Mouse (Mus musculus) kidney, postnatal 4 days (tissue): ENCODE results near the gene Ufsp1.
A peak's percentile ranks its signal among the peaks of the same experiment; 100 is the strongest.
"Not testable (repeated sequence)": the region's sequence is repeated elsewhere in the genome, so short reads cannot be mapped to it uniquely, and the experiment has no call there.

Experiments
- DNase-seq, 2 experiments: peaks; one replicate each; pipeline ENCODE4 v3.0.0; 2021; ENCODE audit warnings: mixed read lengths in 2 of 2

Ufsp1 gene

DNA sequence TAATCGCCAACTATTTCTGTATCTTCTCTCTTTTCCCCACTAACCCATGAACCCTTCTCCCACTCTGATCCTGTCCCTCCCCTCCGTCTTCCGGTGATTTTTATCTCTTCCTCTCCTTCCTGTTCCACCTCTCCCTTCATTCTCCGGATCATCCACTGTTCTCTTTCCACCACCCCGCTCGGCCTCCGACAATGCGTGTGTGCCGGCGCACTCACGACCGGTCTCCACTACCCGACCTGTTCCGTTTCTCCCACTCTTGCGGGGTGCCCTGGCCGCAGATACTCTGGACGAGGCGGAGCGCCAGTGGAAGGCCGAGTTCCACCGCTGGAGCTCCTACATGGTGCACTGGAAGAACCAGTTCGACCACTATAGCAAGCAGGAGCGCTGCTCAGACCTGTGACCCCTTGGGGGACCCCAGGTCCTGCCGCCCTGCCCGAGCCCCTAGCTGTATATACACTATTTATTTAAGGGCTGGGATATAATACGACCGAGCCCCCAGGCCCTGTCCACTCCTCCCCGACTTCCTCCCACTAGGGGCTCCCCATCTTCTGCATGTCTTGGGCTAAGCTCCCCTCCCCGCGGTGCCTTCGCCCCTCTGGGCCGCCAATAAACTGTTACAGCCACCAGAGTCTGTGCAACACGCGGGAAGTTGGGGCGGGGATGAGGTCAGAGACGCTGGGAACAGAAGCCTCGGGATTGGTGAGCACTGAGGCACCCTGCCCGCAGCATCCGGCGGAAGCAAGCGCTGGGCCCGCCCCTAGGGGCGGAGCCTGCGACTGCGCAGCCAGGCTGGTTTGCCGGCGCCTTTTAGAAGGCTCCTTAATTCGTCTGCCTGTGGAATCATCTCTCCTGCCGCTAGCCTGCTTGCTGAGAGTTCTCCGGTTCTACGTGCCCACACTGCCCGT, at the start of gene Ufsp1:
Gene Ufsp1, plus strand, starts transcription at position 791 of the 905 bp plus-strand sequence.
- peak; percentile 95 to 98 for DNase-seq

- DNase-seq = no peak
Observed at GRCm38 (mm10) chr5:137263897-137264720, 30.3 kb upstream of the Ufsp1 start.

DNA sequence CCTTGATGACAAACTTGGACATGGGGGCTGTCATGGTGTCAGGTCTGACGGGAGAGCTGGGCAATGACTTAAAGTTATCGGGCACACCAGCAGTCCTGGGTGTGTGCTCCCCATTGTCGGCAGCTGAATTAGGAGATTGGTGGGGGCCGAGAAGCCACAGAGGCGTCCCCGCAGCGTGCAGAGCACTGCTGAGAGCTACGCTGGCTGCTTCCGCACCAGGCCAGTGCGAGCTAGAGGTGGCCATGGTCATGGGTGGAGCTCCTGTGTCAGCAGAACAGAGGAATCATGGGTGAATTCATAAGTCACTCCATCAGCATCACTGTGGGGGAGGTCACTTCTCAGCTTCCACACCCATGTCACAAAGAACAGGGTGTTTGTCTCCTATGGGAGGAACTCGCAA, 29.6 kb upstream of the Ufsp1 start:
- DNase-seq = no peak

- DNase-seq = peak in 1 of 2 experiments; percentile 51
Observed at GRCm38 (mm10) chr5:137268131-137268910, 26.1 kb upstream of the Ufsp1 start.

DNA sequence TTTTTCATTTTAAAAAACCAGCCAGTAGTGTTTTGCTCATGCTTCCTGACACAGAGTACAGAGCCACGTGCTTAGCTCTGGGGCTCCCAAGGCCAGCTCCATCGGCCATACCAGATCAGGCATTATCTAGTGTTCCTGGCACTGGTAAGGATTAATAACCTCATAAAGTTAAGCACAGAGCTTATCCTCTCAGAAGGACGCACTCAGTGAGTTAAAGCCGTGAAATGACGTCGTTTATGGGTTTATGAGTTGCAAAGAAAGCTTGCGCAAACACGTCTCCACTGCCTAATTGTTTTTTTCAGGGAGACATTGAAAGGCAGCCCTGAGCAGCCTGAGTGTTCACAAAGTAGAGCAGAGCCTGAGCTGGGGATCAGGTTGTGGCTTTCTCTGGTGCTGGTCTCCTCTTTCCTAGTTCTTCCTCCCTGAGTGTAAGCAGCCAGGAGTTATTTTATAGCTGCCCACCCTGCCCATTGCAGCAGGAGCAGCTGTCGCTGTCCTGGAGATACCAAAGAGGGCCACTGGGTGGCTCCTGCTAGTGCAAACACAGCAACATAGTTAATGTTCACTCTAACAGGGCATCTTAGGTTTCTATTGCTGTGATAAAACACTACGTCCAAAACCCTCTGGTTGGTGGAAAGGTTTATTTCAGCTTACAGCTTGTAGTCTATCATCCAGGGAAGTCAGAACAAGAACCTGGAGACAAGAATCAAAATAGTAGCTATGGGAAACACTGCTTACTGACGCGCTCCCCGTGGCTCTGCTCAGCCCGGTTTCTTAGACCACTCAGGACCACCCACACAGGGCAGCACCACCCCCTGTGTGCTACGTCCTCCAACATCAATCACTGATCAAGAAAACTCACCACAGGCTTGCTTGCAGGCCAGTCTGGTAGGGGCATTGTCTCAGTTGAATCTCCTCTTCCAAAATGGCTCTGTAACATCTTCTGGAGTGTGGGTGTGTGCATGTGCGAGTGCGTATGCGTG, 16.8 kb upstream of the Ufsp1 start:
- DNase-seq = peak; percentile 69 to 76

- DNase-seq = not testable (repeated sequence)
Observed at GRCm38 (mm10) chr5:137284411-137284810, 10.0 kb upstream of the Ufsp1 start.

- peak; percentile 72 to 76 for DNase-seq
Observed at GRCm38 (mm10) chr5:137285045-137285444, 9.4 kb upstream of the Ufsp1 start.

DNA sequence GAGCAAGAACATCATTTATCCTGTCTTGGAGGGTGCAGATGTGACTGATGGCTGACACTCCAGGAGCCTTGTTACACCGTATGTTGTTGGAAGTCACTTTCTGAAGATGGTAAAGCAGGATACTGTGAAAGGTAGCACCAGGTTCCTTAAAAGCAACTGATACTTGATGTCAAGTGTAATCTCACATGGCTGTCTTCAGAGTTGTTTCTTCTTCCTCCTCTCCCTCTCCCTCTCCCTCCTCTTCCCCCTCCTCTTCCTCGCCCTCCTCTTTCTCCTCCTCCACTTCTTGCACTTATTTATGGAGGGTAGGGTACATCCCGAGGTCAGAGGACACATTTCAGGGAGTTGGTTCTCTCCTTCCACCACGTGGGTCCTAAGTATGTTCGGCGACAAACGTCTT, 8.4 kb upstream of the Ufsp1 start:
- no peak for DNase-seq

- peak; percentile 94 to 95 for DNase-seq
Observed at GRCm38 (mm10) chr5:137286655-137287031, 7.8 kb upstream of the Ufsp1 start.

DNA sequence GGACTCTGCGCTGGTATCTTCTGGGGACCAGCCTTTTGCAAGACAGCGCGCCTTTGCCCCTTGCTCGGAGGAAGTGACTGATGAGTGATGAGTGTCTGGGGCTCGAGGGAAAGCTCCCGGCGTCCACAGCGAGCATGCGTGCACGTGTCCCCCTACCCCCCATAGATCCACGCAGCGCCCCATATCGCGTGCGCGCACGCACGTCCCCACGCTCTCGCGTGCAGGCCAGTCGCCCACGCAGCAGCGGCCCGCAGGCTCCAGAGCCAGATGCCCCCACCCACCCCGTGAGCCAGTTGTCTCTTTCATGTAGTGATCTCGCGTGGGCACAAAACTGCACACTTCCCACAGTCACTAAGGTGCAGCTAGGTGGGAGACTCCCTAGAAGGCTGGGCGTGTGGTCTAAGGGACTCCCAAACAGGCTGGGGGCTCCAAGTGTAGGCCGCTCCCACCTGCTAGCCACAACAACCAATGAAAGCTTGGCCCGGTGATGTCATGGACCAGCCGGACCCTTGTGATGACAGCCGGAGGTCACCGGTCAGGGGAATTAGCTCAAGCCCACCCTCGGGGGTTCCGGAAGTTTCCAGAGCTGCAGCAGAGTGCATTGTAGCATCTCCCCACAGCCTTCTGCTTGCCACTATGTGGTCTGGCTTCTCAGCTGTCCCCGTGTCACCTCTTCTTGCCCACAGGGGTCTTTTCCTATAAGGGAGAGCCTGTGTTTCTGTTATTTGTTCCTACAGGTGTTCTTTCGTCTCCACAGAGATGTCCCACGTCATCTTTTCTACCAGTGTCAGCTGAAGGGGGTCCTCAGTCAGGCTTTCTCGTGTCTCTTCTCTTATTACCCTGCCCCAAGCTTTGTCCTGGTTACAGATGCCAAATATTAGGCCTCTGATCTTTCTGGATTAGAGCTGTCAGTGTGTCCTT, 7.1 kb upstream of the Ufsp1 start, which contains the start of gene Ache:
Gene Ache, plus strand, starts transcription at position 488 of the 921 bp plus-strand sequence.
- peak; percentile 37 to 46 for DNase-seq

DNA sequence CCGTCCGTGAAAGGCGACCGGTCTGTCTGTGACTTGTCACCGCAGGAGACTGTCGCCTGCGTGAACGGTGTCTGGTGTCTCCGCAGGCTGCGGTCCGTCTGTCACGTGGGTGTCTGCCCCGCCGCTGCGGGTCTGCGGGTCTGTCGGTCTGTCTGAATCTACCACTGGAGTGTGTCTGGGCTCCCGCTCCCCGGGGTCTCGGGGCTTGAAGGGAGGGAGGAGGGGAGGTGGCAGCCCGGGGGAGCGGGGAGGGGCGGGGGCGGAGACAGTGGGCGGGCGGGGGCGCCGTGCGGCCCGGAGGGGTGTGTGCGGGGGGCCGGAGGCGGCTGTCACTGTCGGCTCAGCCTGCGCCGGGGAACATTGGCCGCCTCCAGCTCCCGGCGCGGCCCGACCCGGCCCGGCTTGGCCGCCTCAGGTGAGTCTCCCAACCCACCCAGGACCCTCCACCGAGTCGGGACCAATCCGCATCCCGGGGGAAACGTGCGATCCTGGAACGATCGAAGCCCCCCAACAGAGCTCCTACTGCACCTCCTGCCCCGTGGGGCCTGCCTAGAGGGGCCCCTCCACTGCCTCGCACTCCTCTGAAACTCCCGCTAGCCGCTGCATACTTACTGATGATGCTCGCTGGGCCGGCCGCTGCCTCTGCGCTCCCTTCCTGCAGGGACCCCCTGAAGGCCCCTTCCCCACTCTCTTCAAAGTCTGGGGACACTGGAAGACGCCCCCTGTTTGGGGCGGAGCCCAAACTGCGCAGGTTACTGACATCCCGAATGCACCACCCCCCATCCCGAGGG, 6.3 kb upstream of the Ufsp1 start:
- DNase-seq = peak; percentile 38 to 48

DNA sequence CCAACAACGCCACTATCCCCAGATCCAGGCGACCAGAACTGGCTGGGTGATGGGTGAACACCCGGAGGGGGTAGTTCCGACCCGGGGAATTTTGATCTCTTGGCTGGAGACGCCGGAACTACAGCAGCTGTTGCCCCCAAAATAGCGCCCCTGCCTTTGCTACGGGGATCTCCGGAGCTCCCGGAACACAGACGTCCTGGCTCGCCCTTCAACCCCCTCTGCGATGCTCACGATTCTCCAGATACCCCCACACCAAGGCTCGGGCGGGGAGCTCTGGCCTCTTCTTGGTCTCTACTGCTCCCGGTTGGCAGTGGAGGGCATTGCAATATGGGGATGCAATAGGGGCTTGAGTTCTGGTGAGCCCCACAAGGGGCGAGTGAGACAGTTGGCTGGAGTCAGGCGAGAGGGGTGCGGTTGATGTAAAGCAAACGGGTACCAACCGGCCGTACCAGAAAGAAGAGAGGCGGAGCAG, 5.4 kb upstream of the Ufsp1 start:
- DNase-seq = peak; percentile 65 to 76

DNA sequence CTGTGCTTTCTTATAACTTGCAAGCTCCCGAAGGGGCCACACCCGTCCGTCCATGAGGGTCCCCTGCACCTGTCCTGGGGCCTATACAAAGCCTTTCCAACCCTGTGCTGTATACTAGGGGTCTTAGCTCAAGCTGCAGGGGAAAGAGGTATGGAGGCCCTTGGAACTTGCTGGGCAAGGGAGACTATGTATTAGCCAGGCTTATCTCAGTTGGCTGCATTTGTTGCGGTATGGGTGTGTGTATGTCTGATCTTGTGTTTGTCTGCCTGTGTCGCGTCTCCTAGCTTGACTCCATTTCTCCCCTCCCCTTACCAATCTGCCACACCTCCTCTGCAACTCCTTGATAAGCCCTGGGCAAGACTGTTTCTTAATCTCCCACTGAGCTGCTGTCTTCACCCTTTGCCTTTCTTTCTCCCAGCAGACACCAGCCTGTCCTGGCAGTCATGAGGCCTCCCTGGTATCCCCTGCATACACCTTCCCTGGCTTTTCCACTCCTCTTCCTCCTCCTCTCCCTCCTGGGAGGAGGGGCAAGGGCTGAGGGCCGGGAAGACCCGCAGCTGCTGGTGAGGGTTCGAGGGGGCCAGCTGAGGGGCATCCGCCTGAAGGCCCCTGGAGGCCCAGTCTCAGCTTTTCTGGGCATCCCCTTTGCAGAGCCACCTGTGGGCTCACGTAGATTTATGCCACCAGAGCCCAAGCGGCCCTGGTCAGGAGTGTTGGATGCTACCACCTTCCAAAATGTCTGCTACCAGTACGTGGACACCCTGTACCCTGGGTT, 4.7 kb upstream of the Ufsp1 start:
- DNase-seq = no peak

DNA sequence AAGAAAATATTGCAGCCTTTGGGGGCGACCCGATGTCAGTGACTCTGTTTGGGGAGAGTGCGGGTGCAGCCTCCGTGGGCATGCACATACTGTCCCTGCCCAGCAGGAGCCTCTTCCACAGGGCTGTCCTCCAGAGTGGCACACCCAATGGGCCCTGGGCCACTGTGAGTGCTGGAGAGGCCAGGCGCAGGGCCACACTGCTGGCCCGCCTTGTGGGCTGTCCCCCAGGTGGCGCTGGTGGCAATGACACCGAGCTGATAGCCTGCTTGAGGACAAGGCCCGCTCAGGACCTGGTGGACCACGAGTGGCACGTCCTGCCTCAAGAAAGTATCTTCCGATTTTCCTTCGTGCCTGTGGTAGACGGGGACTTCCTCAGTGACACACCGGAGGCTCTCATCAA, 3.8 kb upstream of the Ufsp1 start:
- peak; percentile 80 to 86 for DNase-seq

GRCm38 (mm10) chr5:137291381-137291926, 3.0 kb upstream of the Ufsp1 start:
- no peak for DNase-seq

GRCm38 (mm10) chr5:137293282-137293681, 1.1 kb upstream of the Ufsp1 start:
- DNase-seq = peak; percentile 84 to 91

DNA sequence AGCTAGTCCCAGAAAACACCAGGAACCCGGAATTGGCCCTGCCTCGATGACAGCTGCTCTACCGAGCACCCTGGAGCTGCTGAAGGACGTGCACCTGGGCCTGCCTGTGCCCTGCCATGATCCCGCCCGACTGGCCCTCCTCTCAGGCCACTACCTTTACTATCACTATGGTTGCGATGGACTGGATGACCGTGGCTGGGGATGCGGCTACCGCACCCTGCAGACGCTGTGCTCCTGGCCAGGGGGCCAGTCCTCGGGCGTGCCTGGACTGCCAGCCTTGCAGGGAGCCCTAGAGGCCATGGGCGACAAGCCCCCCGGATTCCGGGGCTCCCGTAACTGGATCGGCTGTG, 290 bp downstream of the Ufsp1 start:
- no peak for DNase-seq

DNA sequence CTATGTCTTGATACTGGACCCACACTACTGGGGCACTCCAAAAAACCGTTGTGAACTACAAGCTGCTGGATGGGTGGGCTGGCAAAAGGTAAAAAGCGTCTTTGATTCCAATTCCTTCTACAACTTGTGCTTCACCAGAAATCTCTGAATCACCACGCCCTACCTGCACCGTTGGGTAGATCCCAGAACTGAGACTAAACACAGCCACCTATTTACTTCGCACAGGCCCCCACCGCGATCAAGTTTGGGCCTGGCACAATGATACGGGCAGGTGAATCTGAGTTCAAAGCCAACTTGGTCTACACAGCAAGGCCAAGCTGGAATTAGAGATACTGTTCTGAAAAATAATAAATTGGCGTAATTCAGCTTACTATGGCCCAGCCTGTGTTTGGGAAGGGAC, 867 bp downstream of the Ufsp1 start:
- no peak for DNase-seq
